Mouse (Mus musculus): ENCODE results near the gene Ubald2.
"Not testable (repeated sequence)": the region's sequence is repeated elsewhere in the genome, so short reads cannot be mapped to it uniquely, and the experiment has no call there.

The Ubald2 gene

DNA sequence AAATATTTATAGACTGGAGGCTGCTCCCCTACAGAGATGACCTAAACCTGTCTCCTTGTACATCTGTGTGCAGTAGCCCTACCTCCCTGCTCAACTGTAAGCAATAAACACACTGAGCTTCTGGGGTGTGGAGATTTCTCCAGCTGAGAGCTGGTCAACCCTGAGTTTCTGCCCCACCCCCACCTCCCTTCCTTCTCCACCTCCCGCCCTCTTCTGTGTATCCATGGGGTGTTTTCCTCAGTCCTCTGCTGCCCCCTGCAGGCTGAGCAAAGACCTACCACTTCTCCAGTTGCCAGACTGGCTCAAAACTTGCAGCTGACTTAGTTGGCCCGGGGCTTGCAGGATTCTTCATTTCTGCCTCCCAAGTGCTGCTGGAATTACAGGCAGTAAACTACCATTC is 29.9 kb downstream of the Ubald2 start:
- peak; percentile 61 to 75 for DNase-seq (ENCODE audit: low spot score in 2 of 2)

GRCm38 (mm10) chr11:116466141-116466540 is 32.2 kb downstream of the Ubald2 start, which contains the start of gene Qrich2:
TSS of gene Qrich2 (minus strand) at chr11:116466241.
- no peak for DNase-seq (ENCODE audit: low spot score in 2 of 2)

DNA sequence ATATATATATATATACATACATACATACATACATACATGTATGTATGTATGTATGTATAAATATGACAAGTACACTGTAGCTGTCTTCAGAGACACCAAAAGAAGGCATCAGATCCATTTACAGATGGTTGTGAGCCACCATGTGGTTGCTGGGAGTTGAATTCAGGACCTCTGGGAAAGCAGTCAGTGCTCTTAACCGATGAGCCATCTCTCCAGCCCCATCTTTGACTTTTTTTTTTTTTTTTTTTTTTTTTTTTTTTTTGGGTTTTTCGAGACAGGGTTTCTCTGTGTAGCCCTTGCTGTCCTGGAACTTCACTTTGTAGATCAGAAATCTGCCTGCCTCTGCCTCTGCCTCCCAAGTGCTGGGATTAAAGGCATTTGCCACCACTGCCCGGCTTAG is 34.4 kb downstream of the Ubald2 start:
- not testable (repeated sequence) for DNase-seq (ENCODE audit: low spot score in 2 of 2)

DNA sequence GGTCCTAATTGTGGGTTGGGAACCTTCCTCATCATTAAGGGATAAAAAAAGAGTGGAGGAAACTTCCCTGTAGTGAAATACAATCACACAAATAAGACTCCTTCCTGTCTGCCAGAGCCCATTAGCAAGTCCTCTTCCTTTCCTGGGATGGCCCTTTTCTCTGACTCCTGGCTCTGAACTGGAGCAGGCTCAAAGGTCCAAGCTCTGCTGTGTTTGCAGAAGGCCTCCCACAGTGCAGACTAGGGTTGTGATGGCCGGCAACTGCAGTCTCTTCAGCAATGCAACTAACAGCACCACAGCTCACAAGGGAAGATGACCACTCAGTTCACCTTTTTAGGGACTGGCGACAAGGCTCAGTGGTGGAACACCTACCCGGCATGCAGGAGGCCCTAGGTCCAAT is 36.4 kb downstream of the Ubald2 start:
- DNase-seq (ENCODE audit: low spot score in 2 of 2), result no peak

DNA sequence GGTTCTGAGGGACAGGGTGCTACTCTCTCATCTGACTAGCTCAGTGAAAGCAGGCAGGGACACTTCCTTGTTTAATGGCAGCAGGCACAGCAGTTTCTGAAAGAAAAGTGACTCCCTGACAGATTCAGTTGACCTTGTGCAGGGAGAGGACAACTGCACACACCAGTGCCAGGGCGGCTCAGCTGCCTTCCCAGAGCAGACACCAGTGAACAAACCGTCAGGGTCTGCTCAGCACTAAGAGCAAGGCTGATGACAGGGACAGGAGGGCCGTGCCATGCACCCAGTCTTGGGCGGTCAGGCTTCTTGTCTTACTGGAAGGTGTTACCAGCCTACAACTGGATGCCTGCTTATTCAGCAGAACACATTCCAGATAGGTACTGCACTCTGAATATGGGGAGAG is 37.0 kb downstream of the Ubald2 start:
- no peak for DNase-seq (ENCODE audit: low spot score in 2 of 2)

- no peak for DNase-seq (ENCODE audit: low spot score in 2 of 2)
Measured at GRCm38 (mm10) chr11:116472275-116472674, 38.4 kb downstream of the Ubald2 start.

DNA sequence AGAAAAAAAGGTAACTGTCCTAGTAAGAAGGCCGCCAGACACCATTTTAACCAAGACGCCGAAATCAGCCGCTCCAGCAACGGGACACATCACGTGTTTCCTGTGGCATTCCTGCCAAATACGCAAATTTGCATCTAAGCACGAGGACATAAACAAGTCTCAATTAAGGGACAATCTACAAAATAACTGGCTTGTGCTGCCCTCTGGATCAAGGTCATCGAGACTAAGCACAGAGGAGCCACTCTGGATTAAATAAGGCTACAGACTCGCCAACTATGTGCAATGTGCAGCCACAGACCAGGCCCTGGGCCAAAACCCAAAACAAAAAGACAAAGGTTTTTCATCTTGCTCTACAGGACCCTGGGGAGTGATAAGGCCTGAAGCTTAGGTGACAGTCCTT is 42.1 kb downstream of the Ubald2 start:
- no peak for DNase-seq (ENCODE audit: low spot score in 2 of 2)

DNA sequence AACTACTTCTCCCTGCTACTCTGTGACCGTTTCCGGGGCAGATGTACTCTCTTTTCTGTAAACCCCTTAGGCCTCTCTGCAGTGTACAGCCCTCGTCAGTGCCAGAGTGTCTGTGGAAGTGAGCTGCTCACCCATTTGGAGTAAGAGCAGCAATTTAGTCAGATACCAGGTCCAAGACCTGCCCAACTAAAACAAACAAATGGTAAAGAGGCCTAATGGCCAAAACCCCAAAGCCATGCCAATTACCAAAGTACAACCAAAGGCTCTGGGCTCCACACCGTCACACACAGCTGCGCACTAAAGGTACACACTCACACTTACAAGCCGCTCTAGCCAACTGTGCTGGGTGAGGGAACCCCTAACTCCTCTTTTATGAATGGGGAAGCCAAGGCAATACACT is 42.8 kb downstream of the Ubald2 start:
- no peak for DNase-seq (ENCODE audit: low spot score in 2 of 2)

- no peak for DNase-seq (ENCODE audit: low spot score in 2 of 2)
Measured at GRCm38 (mm10) chr11:116477160-116477759, 43.4 kb downstream of the Ubald2 start.

DNA sequence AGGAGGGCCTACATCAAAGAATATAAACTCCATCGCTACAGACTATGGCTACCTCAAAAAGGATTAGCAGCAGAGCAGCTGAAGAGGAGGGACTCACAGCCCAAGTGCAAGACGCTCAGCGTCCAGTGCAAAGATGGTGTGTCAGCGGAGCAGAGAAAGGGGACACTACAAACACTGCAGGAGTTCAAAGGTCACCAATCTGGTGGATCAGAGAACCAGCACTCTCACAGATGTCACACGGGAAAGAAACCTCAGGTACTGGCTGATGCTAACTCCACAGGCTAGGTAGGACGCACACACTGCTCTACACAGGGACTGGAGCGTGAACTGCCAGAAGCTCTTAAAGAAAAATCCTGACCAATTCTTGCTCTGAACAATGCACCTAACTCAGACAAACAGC is 45.1 kb downstream of the Ubald2 start:
- DNase-seq (ENCODE audit: low spot score in 2 of 2), result no peak

GRCm38 (mm10) chr11:116479832-116480231 is 45.9 kb downstream of the Ubald2 start:
- no peak for DNase-seq (ENCODE audit: low spot score in 2 of 2)

- DNase-seq (ENCODE audit: low spot score in 2 of 2), result no peak
Measured at GRCm38 (mm10) chr11:116480975-116481374, 47.1 kb downstream of the Ubald2 start.

DNA sequence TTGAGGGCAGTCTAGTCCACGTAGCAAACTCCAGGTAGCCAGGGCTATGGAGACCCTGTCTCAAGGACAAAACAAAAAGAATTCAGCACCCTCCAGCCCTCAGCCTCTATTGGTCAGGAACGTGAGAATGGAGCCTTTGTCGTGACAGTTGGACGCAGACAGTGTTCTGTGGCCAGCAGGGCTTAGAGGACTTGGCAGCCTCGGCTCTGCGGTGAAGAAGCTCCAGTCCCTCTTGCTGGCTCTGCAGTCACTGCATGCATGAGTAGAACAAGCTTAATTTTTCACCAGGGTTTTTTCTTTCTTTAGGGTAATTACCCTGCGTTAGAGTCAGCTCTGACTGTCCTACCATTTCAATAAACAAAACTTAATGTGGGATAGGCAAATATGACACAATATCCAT is 47.9 kb downstream of the Ubald2 start:
- no peak for DNase-seq (ENCODE audit: low spot score in 2 of 2)

GRCm38 (mm10) chr11:116484261-116484660 is 50.4 kb downstream of the Ubald2 start:
- DNase-seq (ENCODE audit: low spot score in 2 of 2), result no peak

DNA sequence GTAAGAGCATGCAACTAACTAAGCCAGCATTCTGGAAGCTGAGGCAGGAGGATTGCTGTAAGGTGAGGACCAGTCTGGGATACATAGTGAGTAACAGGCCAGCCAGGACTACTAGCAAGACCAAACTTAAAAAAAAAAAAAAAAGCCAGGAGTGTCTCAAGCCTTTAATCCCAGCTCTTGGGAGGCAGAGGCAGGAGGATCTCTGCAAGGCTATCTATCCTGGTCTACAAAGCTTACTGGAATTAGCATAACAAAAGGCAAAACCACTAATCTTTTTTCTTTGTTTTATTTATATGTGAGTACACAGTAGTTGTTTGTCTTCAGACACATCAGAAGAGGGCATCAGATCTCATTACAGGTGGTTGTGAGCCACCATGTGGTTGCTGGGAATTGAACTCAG is 54.3 kb downstream of the Ubald2 start:
- DNase-seq (ENCODE audit: low spot score in 2 of 2), result no peak

Measured in frontal cortex, postnatal 14 days (tissue).